Mouse (Mus musculus) embryonic fibroblast, embryonic 13.5 days (primary cell): ENCODE data around the gene Rnf114.

ENCODE experiments used
- CTCF ChIP-seq: IDR thresholded peaks from 2 replicates; pipeline ENCODE4 v1.5.1; 2011; ENCODE audit warnings: mild to moderate bottlenecking, control low read depth, low read length, moderate library complexity, borderline replicate concordance; ENCODE audit not compliant: insufficient read depth
- POLR2A ChIP-seq: IDR thresholded peaks from 2 replicates; pipeline ENCODE4 v1.6.1; 2011; ENCODE audit warnings: low read depth, mild to moderate bottlenecking, control low read depth, low read length, moderate library complexity

GRCm38 (mm10) chr2:167562101-167562500 is 69.7 kb downstream of the Rnf114 start:
- TF ChIP-seq CTCF (no peak), POLR2A (no peak)
